In the genomic region with DNA sequence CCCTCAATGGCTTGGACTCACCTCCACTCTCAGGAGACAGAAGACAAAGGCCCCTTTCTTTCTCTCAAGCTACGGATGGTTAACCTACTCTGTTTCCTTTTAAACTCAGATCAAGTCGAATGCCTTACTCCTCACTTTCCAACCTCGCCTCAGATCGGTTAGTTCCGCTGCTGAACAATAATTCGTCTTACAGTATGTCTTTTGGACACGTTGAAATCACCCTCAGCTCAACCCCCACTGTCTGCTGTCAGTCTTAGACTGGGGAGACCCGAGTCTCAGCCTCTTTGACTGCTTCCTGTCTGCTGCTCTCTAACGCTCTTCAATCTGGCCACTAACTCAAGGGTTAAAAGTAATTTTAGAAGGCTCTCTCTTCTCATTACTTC, we compare ENCODE assay signal across 8 mouse cellular contexts. TPM values are rescaled to one million over a fixed set of nuclear protein-coding genes. Genes with fewer than 3 reads are reported as not detected.
DNase-seq lines count a peak whose midpoint lies in the region; ATAC-seq and TF ChIP-seq lines count a peak whose summit lies in the region.

No protein-coding gene starts in this region.

- no peaks in the 10 kb centered on the region for H3K9me3 ChIP-seq in lung, embryonic 16.5 days (ENCODE audit: control insufficient read depth, low read length)
- no peaks in the 10 kb centered on the region for H3K9me3 ChIP-seq in forebrain, embryonic 10.5 days
- H3K9me3 ChIP-seq in intestine, embryonic 16.5 days (ENCODE audit: control insufficient read depth, low read length), result no peaks in the 10 kb centered on the region
- H3K9me3 ChIP-seq in neural tube, embryonic 13.5 days, result no peaks in the 10 kb centered on the region

- TF ChIP-seq CTCF in lung, adult 2 months (IDR thresholded peaks at IDR 0.05; ENCODE audit: insufficient read depth, low read length), result no peak

- peaks cover 46% of the 10 kb centered on the region for H3K27me3 ChIP-seq in lung, embryonic 16.5 days (ENCODE audit: control insufficient read depth, insufficient read depth, low read depth, low read length)
- H3K27me3 ChIP-seq in forebrain, embryonic 10.5 days (ENCODE audit: poor library complexity, severe bottlenecking), result peaks cover 15% of the 10 kb centered on the region
- peaks cover 4% of the 10 kb centered on the region; the same call in 1 of the 2 replicates for H3K27me3 ChIP-seq in intestine, embryonic 16.5 days (replicated peaks; ENCODE audit: control insufficient read depth, insufficient read depth, low read length)
- no peaks in the 10 kb centered on the region for H3K27me3 ChIP-seq in neural tube, embryonic 13.5 days

- DNase-seq in lung, adult 2 months, result no peak
- DNase-seq in forebrain, embryonic 10.5 days (ENCODE audit: extremely low spot score, low spot score), result peak; percentile 32
- DNase-seq in gastrocnemius, adult 8-10 months (ENCODE audit: low spot score in 2 of 2), result no peak
- DNase-seq in kidney, adult 18-20 months, result no peak
- no peak for DNase-seq in layer of hippocampus, adult 11-12 months (ENCODE audit: low spot score)

- no peak for ATAC-seq in lung, embryonic 16.5 days (ENCODE audit: low read depth)
- no peak for ATAC-seq in intestine, embryonic 16.5 days
- peak; percentile 54 for ATAC-seq in neural tube, embryonic 13.5 days (ENCODE audit: low read depth)

- TF ChIP-seq POLR2A in lung, adult 2 months (IDR thresholded peaks at IDR 0.05; ENCODE audit: borderline replicate concordance, extremely low read depth, low read depth, low read length), result no peak

- H3K36me3 ChIP-seq in lung, embryonic 16.5 days (ENCODE audit: control insufficient read depth, insufficient read depth, low read length), result no peaks in the 10 kb centered on the region
- H3K36me3 ChIP-seq in forebrain, embryonic 10.5 days (replicated peaks), result no peaks in the 10 kb centered on the region
- no peaks in the 10 kb centered on the region for H3K36me3 ChIP-seq in intestine, embryonic 16.5 days (ENCODE audit: control insufficient read depth, insufficient read depth, low read length)
- peaks cover 9% of the 10 kb centered on the region; the same call in 1 of the 2 replicates for H3K36me3 ChIP-seq in neural tube, embryonic 13.5 days

- peak overlapping the region; percentile 57 for H3K4me3 ChIP-seq in lung, embryonic 16.5 days (ENCODE audit: low read length)
- no peak overlapping the region for H3K4me3 ChIP-seq in lung, adult 2 months (replicated peaks; ENCODE audit: extremely low read depth, low read depth, low read length)
- peak overlapping the region; percentile 82 for H3K4me3 ChIP-seq in forebrain, embryonic 10.5 days
- H3K4me3 ChIP-seq in intestine, embryonic 16.5 days (ENCODE audit: low read length), result peak overlapping the region; percentile 68
- peak overlapping the region; percentile 67 for H3K4me3 ChIP-seq in neural tube, embryonic 13.5 days

- 10% methylated on average over 9 of the region's 9 CpGs for WGBS in lung, embryonic 16.5 days
- 18% methylated on average over 9 of the region's 9 CpGs for WGBS in lung, adult 2 months
- WGBS in forebrain, embryonic 10.5 days, result 21% methylated on average over 9 of the region's 9 CpGs
- 15% methylated on average over 9 of the region's 9 CpGs for whole genome bisulfite sequencing in intestine, embryonic 16.5 days
- WGBS in neural tube, embryonic 13.5 days, result 11% methylated on average over 9 of the region's 9 CpGs

- no peak overlapping the region for H3K9ac ChIP-seq in lung, embryonic 16.5 days (ENCODE audit: low read length)
- H3K9ac ChIP-seq in intestine, embryonic 16.5 days (ENCODE audit: low read depth, low read length), result peak overlapping the region; percentile 39; the same call in 1 of the 2 replicates
- peak overlapping the region; percentile 41 for H3K9ac ChIP-seq in neural tube, embryonic 13.5 days

- H3K27ac ChIP-seq in lung, embryonic 16.5 days (ENCODE audit: low read length), result no peak overlapping the region
- peak overlapping the region; percentile 90 for H3K27ac ChIP-seq in forebrain, embryonic 10.5 days
- peak overlapping the region; percentile 30 for H3K27ac ChIP-seq in intestine, embryonic 16.5 days (ENCODE audit: low read length)
- peak overlapping the region; percentile 70 for H3K27ac ChIP-seq in neural tube, embryonic 13.5 days (replicated peaks)

- H3K4me1 ChIP-seq in lung, embryonic 16.5 days (replicated peaks; ENCODE audit: control insufficient read depth, insufficient read depth, low read length), result peaks cover 8% of the 10 kb centered on the region
- no peaks in the 10 kb centered on the region; the same call in 1 of the 2 replicates for H3K4me1 ChIP-seq in lung, adult 2 months (ENCODE audit: control insufficient read depth, insufficient read depth, low read length)
- H3K4me1 ChIP-seq in forebrain, embryonic 10.5 days, result peaks cover 38% of the 10 kb centered on the region
- peaks cover 15% of the 10 kb centered on the region for H3K4me1 ChIP-seq in intestine, embryonic 16.5 days (ENCODE audit: control insufficient read depth, insufficient read depth, low read length)
- H3K4me1 ChIP-seq in neural tube, embryonic 13.5 days (replicated peaks), result peaks cover 33% of the 10 kb centered on the region

- peak overlapping the region; percentile 91 for H3K4me2 ChIP-seq in lung, embryonic 16.5 days (ENCODE audit: low read depth, low read length)
- peak overlapping the region; percentile 97 for H3K4me2 ChIP-seq in intestine, embryonic 16.5 days (ENCODE audit: low read depth, low read length)
- H3K4me2 ChIP-seq in neural tube, embryonic 13.5 days, result peak overlapping the region; percentile 71

RNA-seq across cellular contexts. Expression of gene Slc4a8, which starts 0.5 kb away (rescaled TPM):
- 2.5 and 4.2 TPM in 2 replicates for polyA plus RNA-seq in lung, embryonic 16.5 days (2015; fragmentation: Nextera tagmentation; extraction: Ambion mirVana)
- 4.3 and 4.4 TPM in 2 replicates for polyA plus RNA-seq in lung, adult 2 months (2012; rRNA removed)
- 10.1 and 10.8 TPM in 2 replicates for polyA plus RNA-seq in forebrain, embryonic 10.5 days (2016; fragmentation: Nextera tagmentation; extraction: Ambion mirVana)
- polyA plus RNA-seq in intestine, embryonic 16.5 days (2015; fragmentation: Nextera tagmentation; extraction: Ambion mirVana), result 3.2 and 4.5 TPM in 2 replicates
- 17.9 and 20.3 TPM in 2 replicates for polyA plus RNA-seq in neural tube, embryonic 13.5 days (2015; fragmentation: Nextera tagmentation; extraction: Ambion mirVana)
- total RNA-seq in gastrocnemius, adult 8-10 months (2022), result 1 to 10 TPM in 2 of 4 experiments, under 1 TPM in 2; 0.65 to 1.6 (median 1.2) TPM

RNA-seq across cellular contexts. Expression of gene Galnt6, which starts 31.9 kb away (rescaled TPM):
- polyA plus RNA-seq in lung, embryonic 16.5 days (2015; fragmentation: Nextera tagmentation; extraction: Ambion mirVana), result 0.67 and 1.3 TPM in 2 replicates
- 3.8 and 4.0 TPM in 2 replicates for polyA plus RNA-seq in lung, adult 2 months (2012; rRNA removed)
- not detected in 2 replicates for polyA plus RNA-seq in forebrain, embryonic 10.5 days (2016; fragmentation: Nextera tagmentation; extraction: Ambion mirVana)
- 7.6 and 8.8 TPM in 2 replicates for polyA plus RNA-seq in intestine, embryonic 16.5 days (2015; fragmentation: Nextera tagmentation; extraction: Ambion mirVana)
- polyA plus RNA-seq in neural tube, embryonic 13.5 days (2015; fragmentation: Nextera tagmentation; extraction: Ambion mirVana), result 0.28 and 0.38 TPM in 2 replicates
- total RNA-seq in gastrocnemius, adult 8-10 months (2022), result under 1 TPM in 1 of 4 experiments, not detected in 3; 0.07 TPM
